Mouse (Mus musculus): ENCODE results near the gene Rnf166.

Rnf166 gene

GRCm38 (mm10) chr8:122469407-122469806, 6.5 kb downstream of the Rnf166 start:
- peak; percentile 7 for DNase-seq

- DNase-seq = no peak
These were observed 8.0 kb downstream of the Rnf166 start for GRCm38 (mm10) chr8:122467816-122468215.

DNA sequence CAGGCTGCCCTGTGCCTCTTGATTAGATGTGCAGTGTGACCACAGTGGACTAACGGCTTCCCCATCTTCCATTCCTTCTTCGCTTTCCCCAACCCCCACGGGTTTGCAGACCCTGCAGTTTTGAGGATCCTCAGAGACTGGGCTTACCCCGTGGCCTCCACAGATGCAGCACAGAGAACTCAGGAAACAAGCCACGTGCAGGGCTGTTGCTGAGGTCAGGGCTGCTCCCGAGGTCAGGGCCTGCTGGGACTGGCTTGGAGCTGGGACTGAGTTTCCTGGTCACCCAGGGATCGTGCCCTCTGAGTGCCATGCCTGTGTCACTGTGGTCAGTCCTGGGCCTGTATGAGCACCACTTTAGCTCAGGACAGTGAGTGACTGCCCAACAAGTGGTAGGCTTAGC, 10.9 kb downstream of the Rnf166 start:
- DNase-seq = no peak

DNA sequence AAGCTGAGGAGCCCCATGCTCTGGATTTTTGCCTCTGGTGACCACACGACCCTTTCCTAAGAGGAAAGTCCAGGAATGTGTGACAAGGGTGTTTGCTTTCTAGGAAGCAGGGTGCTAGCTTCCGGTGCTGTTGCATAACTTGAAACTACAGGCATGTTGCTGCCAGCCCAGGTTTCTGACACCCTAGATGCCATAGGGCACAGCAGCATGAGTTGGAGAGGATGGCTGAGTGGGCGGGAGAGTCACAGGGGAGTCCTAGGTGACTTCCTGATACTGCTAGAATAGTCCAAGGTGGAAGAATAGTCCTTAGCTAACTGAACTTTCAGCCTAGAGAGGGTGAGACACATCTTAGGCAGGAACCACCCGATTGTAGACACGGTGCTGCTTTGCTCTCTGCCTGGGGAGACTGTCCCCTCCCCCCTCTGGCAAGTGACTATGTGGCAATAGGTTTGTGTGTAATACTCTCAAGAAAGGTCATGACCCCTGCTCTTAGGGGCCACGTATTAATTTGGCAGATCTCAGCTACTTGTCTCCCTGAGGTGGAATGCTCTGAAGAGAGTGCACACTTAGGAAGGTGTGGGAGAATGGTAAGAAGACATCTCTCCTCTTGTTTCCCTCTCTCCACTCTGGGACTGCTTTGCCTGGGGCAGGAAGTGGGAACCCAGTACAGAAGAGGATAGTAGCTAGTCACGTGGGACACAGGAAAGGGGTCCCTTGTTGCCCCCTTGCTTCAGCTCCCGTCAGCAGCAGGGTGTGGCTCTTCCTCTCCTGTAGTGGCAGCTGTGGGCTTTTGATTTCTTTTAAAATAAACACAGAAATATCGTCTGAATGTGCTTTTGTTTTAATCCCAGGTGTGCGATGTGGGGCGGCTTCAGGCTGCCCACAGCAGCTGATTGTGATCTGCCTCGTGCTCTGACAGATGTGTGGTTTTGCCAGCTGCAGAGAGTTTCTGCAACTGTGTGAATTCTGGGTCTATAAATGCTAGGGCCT, 11.9 kb downstream of the Rnf166 start:
- no peak for DNase-seq

GRCm38 (mm10) chr8:122462510-122462909, 13.4 kb downstream of the Rnf166 start:
- DNase-seq = no peak

- DNase-seq = peak; percentile 27
These were observed 14.3 kb downstream of the Rnf166 start for GRCm38 (mm10) chr8:122461473-122462148.

- DNase-seq = no peak
These were observed 15.1 kb downstream of the Rnf166 start, which contains the start of gene Snai3 for GRCm38 (mm10) chr8:122460524-122461472. TSS of gene Snai3 (minus strand) at chr8:122460733.

DNA sequence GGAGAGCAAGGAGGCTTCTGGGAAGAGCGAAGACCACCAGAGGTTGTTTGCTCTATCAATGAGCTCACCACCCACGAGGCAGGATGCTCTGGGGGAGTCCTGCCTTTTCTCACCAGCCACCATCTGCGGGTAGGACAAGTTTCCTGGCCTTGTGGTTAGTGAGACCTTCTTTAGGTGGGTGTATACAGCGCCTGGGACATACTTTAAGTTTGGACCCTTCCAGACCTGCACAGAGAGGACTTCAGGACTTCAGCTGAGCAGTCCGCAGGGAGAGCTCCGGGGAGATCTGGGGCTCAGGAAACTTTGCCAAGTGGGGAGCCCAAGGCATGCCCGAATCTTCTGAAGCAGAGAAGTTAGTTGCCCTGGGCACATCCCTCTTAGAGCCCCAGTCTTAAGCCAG, 15.9 kb downstream of the Rnf166 start:
- no peak for DNase-seq

DNA sequence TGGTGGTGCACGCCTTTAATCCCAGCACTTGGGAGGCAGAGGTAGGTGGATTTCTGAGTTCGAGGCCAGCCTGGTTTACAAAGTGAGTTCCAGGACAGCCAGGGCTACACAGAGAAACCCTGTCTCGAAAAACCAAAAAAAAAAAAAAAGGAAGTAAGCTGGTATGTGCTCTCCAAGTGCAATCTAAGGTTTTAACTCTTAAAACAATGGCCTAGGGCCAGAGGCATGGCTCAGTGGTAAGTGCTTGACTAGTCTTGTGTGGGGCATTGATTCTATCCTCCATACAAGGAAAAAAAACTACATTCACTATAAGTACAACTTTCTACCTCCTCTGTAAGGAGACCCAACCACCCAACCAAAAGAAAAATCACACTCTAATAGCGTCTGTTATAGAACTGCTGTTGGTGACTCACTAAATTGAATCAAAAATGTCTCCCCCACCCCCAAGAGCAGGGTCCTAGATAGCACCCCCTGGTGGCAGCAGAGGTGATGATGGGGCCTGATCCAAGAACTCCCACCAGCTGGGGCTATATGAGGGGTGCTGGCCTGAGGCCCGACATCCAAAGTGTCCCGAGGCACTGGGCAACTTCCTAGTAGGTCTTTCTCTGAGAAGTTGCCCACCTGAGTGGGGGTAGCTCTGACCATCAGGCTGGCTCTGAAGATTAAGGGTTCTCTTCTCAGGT, 16.5 kb downstream of the Rnf166 start:
- DNase-seq = no peak

DNA sequence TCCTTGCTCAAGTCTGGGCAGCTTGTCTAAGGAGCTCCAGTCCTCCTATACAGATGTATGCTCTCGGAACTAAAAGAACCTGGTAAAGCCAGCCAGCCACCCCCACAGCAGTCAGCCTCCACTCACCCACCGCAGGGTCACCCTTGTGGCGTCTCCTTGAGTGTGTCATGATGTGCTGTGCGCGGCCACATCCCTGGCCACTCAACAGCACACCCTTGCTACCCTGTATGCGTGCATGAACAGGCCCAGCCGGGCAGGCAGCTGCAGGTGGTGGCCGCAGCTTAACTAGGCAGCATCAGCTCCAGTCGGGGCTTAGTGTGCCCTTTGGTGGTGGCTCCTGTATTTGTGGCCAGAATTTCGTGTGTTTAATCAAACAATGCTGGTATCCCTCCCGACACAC, 18.7 kb downstream of the Rnf166 start:
- DNase-seq = no peak

DNA sequence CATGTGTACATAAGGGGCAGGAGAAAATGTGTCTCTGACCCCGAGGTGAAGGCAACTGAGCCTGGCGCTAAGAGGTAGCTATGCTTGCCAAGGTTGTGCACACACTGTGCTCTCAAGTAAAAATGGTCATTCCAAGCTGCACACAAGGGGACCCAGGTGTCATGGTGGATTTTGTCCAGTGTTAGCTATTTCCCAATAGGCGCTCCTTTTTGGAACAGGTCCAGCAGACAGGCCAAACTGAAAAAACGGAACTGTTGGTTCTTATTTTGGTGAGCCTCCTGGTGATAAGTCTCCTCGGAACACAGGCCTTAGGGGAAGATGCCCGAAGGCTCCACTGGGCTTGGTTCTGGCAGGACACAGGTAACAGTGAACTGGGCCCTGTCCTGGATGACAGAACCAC, 21.5 kb downstream of the Rnf166 start:
- no peak for DNase-seq

GRCm38 (mm10) chr8:122452154-122452553, 23.7 kb downstream of the Rnf166 start:
- no peak for DNase-seq

DNA sequence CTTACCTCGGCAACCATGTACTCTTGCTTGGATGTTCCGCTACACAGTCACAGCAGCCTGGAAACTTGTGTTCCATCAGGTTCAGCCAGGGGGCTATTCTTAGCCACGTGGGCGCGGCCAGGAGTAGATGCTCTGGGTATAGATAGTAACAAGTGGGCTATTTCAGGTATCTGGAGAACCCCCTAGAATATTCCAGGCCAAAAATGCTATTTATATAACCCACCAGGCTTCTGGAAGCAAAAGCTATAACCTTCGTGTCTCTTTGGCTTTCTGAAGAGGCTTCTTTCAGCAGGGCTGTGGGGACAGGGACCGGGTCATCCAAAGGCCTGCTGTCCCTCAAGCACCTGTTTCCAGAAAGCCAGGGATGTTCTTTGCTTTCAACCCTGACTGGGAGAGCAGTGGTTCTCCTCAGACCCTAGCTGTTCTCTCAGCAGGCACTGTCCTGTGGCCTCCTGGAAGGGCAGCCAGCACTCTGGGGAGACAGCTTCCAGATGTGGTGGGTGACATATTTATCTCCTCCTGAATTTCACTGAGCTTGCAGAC, 24.6 kb downstream of the Rnf166 start:
- DNase-seq = no peak

DNA sequence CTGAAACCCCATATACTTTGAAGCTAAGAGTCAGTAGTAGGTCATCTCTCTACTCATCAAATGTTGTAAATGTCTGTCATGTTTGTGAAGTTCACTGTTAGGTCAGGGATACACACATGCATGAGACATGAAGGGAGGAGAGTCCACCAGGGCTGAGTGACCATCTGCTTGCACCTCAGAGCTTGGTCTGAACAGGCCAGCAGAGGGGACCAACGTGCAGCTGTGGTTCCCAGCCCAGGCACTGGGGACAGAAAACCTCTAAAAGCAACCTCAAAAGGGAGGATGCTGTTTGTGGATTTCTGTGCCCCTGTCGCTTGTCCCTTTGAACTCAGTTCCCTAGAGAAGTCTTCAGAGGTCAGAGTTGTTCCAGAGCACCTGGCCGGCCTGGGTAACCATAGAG, 30.7 kb downstream of the Rnf166 start:
- no peak for DNase-seq

DNA sequence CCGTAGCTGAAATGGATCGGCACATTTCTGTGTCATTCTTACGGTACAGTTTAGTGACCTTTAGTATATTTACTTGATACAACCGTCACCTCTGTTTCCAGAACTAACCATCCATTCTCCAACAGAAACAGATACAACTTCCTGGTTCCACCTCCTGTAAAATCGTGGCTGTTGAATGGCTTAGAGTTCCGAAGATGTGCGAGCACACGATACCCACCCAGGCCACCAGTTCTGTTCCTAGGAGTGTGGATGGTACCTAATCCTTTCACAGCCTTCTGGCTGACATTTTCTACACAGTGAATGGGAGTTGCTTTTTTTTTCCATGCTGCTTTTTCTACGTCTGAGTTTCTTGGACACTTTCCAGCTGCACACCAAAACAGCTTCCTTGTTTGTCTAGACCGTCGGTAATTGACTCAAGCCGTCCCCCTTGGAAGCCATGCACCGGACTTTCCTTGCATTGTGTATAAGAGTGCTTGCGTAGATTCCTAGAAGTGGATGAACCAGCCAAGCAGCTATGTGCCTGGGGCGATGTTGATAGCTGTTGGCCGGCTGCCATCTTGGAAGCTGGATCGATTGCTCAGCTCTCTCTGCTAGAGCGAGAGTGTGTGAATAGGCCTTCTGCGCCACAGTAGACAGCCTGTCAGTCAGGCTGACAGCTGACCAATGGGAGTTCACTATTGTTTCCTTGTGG, 31.7 kb downstream of the Rnf166 start:
- DNase-seq = peak; percentile 85

GRCm38 (mm10) chr8:122443262-122444006, 32.4 kb downstream of the Rnf166 start, which contains the start of gene Mvd:
TSS of gene Mvd (minus strand) at chr8:122443422.
- peak; percentile 99 for DNase-seq

DNA sequence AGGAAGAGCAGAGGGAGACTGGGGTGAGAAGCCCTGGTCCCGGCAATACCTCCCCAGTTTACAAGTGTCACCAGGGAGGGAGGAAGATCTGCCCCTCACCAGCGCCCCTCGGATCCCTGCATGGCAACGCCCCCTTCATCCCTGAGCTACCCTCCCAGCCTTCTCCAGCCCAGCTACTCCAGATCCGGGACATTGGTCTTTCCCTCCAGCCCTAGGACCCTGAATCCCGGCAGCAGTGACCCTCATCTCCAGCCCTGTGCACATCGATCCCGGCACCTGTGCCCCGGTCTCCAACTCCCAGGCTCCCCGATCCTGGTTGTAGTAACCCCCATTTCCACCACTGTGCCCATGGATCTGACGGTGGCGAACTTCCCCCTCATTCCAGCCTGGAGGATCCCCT, 33.1 kb downstream of the Rnf166 start:
- DNase-seq = no peak

GRCm38 (mm10) chr8:122442356-122442755, 33.5 kb downstream of the Rnf166 start:
- DNase-seq = no peak

DNA sequence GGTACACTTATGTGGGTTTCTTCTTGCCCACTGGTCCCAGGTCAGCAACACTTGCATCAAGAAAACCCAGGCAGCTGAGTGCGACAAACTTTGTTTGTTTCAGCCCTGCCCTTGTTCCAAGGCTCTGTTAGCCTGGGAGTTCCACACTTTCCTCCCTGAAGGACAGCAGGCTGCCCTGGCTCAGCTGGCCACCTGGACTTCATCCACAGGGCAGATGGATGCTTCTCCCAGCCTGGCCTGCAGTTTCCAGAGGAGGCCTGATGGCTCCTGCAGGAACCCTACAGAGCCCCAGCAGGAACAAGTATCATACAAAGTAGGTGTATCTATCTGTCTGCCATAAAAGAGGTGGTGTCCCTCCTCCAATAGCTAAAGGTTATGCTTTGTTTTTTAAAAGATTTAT, 34.5 kb downstream of the Rnf166 start:
- DNase-seq = no peak

- DNase-seq = no peak
These were observed 36.5 kb downstream of the Rnf166 start for GRCm38 (mm10) chr8:122439336-122439735.

Measured in right cerebral cortex, postnatal 14 days (tissue).